7 mouse cellular contexts compared by ENCODE assay signal in genomic region chr6:51172856-51173619, GRCm38 (mm10).
DNase-seq lines count a peak whose midpoint lies in the region; ATAC-seq and TF ChIP-seq lines count a peak whose summit lies in the region.

No protein-coding gene starts in this region.

- peaks cover 68% of the 10 kb centered on the region for H3K27me3 ChIP-seq in E14TG2a.4 (ENCODE audit: insufficient read depth, low read length)
- peaks cover 60% of the 10 kb centered on the region for H3K27me3 ChIP-seq in forebrain, embryonic 11.5 days (ENCODE audit: control insufficient read depth, insufficient read depth, low read length)

- peaks cover 61% of the 10 kb centered on the region for H3K4me1 ChIP-seq in E14TG2a.4 (replicated peaks; ENCODE audit: low read depth, low read length)
- peaks cover 7% of the 10 kb centered on the region for H3K4me1 ChIP-seq in forebrain, embryonic 11.5 days (replicated peaks; ENCODE audit: control insufficient read depth, insufficient read depth, low read length)

- TF ChIP-seq CTCF in E14TG2a.4 (conservative IDR thresholded peaks at IDR 0.05; ENCODE audit: low read length), result no peak

- peak; percentile 81 for ATAC-seq in forebrain, embryonic 11.5 days (replicated peaks; ENCODE audit: low FRiP score)
- ATAC-seq in megakaryocyte-erythroid progenitor cell, adult 5-6 weeks (replicated peaks; ENCODE audit: low FRiP score, low TSS enrichment, poor library complexity, severe bottlenecking), result 0 out of 2 replicates have a peak, but pooled peaks have one; percentile 34

- under 1% methylated on average over 25 of the region's 25 CpGs for WGBS in forebrain, embryonic 11.5 days

- H3K36me3 ChIP-seq in E14TG2a.4 (ENCODE audit: insufficient read depth, low read length), result no peaks in the 10 kb centered on the region
- H3K36me3 ChIP-seq in forebrain, embryonic 11.5 days (ENCODE audit: control insufficient read depth, insufficient read depth, low read length), result no peaks in the 10 kb centered on the region

- no peak overlapping the region for H3K9ac ChIP-seq in forebrain, embryonic 11.5 days (ENCODE audit: low read length)

- intact Hi-C loops in heart, postnatal 14 days (cut with DNase I), result no loop called here

- H3K4me2 ChIP-seq in forebrain, embryonic 11.5 days (ENCODE audit: low read depth, low read length, severe bottlenecking), result peak overlapping the region; percentile 44

- H3K27ac ChIP-seq in forebrain, embryonic 11.5 days (ENCODE audit: low read depth, low read length), result no peak overlapping the region

- peak overlapping the region; percentile 67 for H3K4me3 ChIP-seq in E14TG2a.4 (replicated peaks; ENCODE audit: low read length)
- H3K4me3 ChIP-seq in forebrain, embryonic 11.5 days (ENCODE audit: low read depth, low read length), result peak overlapping the region; percentile 17; the same call in 1 of the 2 replicates

- peak; percentile 96 for DNase-seq in ZHBTc4 (ENCODE audit: low read depth, low spot score)
- peak; percentile 91 for DNase-seq in forebrain, embryonic 11.5 days (ENCODE audit: low spot score)
- DNase-seq in heart, postnatal 14 days, result peak; percentile 92
- peak; percentile 91 to 95 for DNase-seq in kidney, postnatal 36 days
- peak; percentile 72 to 73 for DNase-seq in spleen, postnatal 36 days (ENCODE audit: low spot score in 2 of 2)

- no peaks in the 10 kb centered on the region for H3K9me3 ChIP-seq in E14TG2a.4 (ENCODE audit: low read length)
- no peaks in the 10 kb centered on the region for H3K9me3 ChIP-seq in forebrain, embryonic 11.5 days (ENCODE audit: control insufficient read depth, low read length)
